Mouse (Mus musculus) forebrain, embryonic 11.5 days (tissue): ENCODE measurements around the gene Dapk3. TPM values are rescaled to one million over a fixed set of nuclear protein-coding genes. Genes with fewer than 3 reads are reported as not detected.

Experiments
- ATAC-seq: fragments of 200-750 bp; cut with Nextera tagmentation; replicated peaks from 2 replicates; pipeline ENCODE4 v1.8.0; 2017; ENCODE audit warnings: moderate TSS enrichment; ENCODE audit not compliant: low FRiP score
- DNase-seq: peaks from one replicate; pipeline ENCODE4 v3.0.0-alpha.2; 2017; ENCODE audit warnings: low spot score
- H3K27ac ChIP-seq: fragments of 300-500 bp; sonication (generic); 2 replicates; pipeline ENCODE4 v1.5.1; 2014; ENCODE audit warnings: low read depth, low read length
- H3K27me3 ChIP-seq: fragments of 300-500 bp; sonication (generic); 2 replicates; pipeline ENCODE4 v1.6.1; 2014; ENCODE audit warnings: mild to moderate bottlenecking, low read length, mixed read lengths; ENCODE audit not compliant: control insufficient read depth, insufficient read depth
- H3K36me3 ChIP-seq: fragments of 300-500 bp; sonication (generic); 2 replicates; pipeline ENCODE4 v1.6.1; 2014; ENCODE audit warnings: mild to moderate bottlenecking, low read length, moderate library complexity, mixed read lengths; ENCODE audit not compliant: control insufficient read depth, insufficient read depth
- H3K4me1 ChIP-seq: fragments of 300-500 bp; sonication (generic); replicated peaks from 2 replicates; pipeline ENCODE4 v1.6.1; 2014; ENCODE audit warnings: low read length, mixed read lengths; ENCODE audit not compliant: control insufficient read depth, insufficient read depth
- H3K4me2 ChIP-seq: fragments of 300-500 bp; sonication (generic); 2 replicates; pipeline ENCODE4 v1.6.1; 2014; ENCODE audit warnings: low read depth, mild to moderate bottlenecking, low read length, moderate library complexity, mixed read lengths; ENCODE audit not compliant: severe bottlenecking
- H3K4me3 ChIP-seq: fragments of 300-500 bp; sonication (generic); 2 replicates; pipeline ENCODE4 v1.5.1; 2014; ENCODE audit warnings: low read depth, low read length
- H3K9ac ChIP-seq: fragments of 300-500 bp; sonication (generic); 2 replicates; pipeline ENCODE4 v1.6.1; 2014; ENCODE audit warnings: low read length
- H3K9me3 ChIP-seq: fragments of 300-500 bp; sonication (generic); 2 replicates; pipeline ENCODE4 v1.6.1; 2016; ENCODE audit warnings: low read length, mixed read lengths; ENCODE audit not compliant: control insufficient read depth
- WGBS: fragments of 180-500 bp; shearing (Covaris S2); extraction: QIAGEN DNeasy Blood & Tissue Kit; methylation state at CpG from one replicate; pipeline ENCODE4 v1.1.7; 2014; 5-methylcytosine and 5-hydroxymethylcytosine counted together
- polyA plus RNA-seq: library from polyadenylated mRNA; unstranded; fragments of >200 nt; fragmentation: Nextera tagmentation; extraction: Ambion mirVana; gene quantifications from 2 replicates; pipeline ENCODE4 v1.2.1, GENCODE M21; 2014

Gene Dapk3
- polyA plus RNA-seq, 1 experiment from 2014 or later, result 54.8 TPM

DNA sequence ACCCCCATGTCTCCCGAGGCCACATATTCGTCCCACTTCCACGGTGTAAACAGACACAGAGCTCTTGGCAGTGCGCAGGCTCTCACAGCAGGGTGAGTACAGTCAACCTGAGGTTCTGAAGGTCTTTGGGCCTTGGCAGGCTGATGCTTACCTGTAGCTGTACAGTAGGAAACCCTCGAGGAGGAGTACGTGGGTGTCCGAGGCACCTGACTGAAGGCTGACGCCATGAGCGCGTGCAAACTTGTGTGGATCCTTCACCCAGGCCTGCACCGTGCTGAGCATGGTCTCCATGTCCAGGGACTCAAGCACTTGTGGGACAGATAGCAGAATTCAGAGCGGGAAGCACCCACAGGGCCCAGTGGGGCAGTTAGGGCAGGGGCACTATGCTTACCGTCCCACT lies 17.3 kb downstream of the Dapk3 start:
- no peak overlapping the region for H3K9ac ChIP-seq
- DNase-seq, result no peak
- H3K9me3 ChIP-seq, result no peaks in the 10 kb centered on the region
- peaks cover 12% of the 10 kb centered on the region for H3K27me3 ChIP-seq
- H3K36me3 ChIP-seq, result no peaks in the 10 kb centered on the region
- no peak overlapping the region for H3K4me3 ChIP-seq
- no peak for ATAC-seq
- H3K4me1 ChIP-seq, result no peaks in the 10 kb centered on the region
- no peak overlapping the region for H3K27ac ChIP-seq
- no peak overlapping the region for H3K4me2 ChIP-seq
- 86% methylated on average over 13 of the region's 13 CpGs for WGBS

DNA sequence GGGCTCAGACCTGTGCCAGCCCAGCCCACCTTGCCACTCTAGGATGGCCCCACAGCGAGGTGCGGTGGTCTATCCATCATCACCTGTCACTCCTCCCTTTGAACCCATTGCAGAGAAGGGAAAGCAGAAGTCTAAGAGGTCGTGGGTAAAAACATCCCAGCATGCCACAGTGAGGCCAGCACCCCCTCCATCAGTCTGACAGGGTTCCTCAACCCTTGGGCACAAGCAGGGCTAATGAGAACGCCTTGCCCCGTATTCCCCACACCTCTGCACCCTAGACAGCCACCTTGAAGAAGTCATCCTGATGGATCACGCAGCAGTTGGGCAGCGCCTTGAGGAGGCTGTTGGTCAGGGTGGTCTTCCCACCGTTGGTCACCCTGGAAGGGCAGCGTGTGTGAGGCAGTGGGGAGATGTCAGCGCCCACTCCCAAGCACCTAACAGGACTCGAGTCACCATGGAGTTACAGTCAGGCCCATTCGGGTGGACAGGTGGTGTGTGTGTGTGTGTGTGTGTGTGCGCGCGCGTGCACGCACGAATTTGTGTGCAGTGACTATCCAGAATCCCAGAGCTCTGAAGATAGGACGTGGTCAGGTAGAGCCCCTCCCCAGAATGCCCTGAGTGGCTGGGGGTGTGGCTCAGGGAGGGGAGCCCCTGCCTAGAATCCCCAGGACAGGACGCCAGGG lies 17.9 kb downstream of the Dapk3 start:
- peaks cover 6% of the 10 kb centered on the region for H3K27me3 ChIP-seq
- H3K4me2 ChIP-seq, result no peak overlapping the region
- no peaks in the 10 kb centered on the region for H3K36me3 ChIP-seq
- no peak overlapping the region for H3K4me3 ChIP-seq
- H3K27ac ChIP-seq, result no peak overlapping the region
- DNase-seq (no peak), ATAC-seq (no peak)
- no peaks in the 10 kb centered on the region for H3K9me3 ChIP-seq
- WGBS, result 81% methylated on average over 20 of the region's 20 CpGs
- H3K4me1 ChIP-seq, result no peaks in the 10 kb centered on the region
- no peak overlapping the region for H3K9ac ChIP-seq

DNA sequence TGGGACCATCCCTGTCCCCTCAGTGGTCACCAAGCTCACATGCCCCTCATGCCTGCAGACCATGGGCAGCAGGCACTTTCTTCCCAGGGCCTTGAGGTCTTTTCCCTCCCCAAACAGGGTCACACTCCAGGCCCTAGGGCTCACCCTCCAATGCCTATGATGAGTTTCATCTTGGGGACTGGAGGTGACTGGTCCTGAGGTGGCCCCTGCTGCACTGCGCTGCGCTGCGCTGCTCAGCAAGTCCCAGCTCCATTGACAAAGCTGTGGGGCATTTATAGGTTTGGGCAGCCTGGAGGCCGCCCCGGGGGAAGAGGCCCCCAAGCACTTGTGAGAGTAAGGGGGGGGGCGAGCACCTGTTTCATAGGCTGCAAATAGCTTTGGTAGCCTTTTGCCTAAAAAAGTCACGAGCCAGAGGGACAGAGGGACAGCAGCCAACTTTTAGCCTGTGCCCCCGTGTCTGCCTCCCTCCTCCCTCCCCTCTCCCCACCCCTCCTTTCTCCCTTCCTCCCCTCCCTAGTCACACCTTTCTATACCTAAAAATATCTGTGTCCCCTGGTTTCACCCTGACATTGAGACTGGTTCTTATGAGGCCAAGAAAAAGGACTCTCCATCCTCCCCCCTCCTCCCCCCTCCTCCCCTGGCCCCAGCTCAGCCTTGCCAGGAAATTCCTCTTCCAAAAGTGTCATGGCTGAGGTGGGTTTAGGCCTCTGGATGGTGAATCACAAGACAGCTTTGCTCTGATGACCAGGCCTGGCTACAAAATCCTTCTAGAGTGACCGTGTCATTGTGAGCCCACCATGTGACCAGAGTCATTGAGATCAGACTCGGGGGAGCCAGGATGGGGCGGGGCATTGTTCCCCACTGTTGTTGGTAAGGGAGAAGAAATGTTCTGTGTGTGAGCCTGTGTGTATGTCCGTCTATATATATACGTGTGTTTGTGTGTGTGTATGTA lies 19.3 kb downstream of the Dapk3 start, which contains the start of gene Nmrk2:
Gene Nmrk2, minus strand, starts transcription at position 245 of the 952 bp plus-strand sequence.
- Histone ChIP-seq H3K27me3 (peaks cover 3% of the 10 kb centered on the region; the same call in 1 of the 2 replicates), H3K36me3 (no peaks in the 10 kb centered on the region), H3K4me1 (no peaks in the 10 kb centered on the region), H3K4me2 (no peak within 1 kb of the TSS), H3K27ac (no peak within 1 kb of the TSS), H3K9ac (no peak within 1 kb of the TSS), H3K4me3 (no peak within 1 kb of the TSS), H3K9me3 (no peaks in the 10 kb centered on the region)
- DNase-seq, result no peak
- no peak for ATAC-seq
- 61% methylated on average over 13 of the region's 13 CpGs for WGBS

DNA sequence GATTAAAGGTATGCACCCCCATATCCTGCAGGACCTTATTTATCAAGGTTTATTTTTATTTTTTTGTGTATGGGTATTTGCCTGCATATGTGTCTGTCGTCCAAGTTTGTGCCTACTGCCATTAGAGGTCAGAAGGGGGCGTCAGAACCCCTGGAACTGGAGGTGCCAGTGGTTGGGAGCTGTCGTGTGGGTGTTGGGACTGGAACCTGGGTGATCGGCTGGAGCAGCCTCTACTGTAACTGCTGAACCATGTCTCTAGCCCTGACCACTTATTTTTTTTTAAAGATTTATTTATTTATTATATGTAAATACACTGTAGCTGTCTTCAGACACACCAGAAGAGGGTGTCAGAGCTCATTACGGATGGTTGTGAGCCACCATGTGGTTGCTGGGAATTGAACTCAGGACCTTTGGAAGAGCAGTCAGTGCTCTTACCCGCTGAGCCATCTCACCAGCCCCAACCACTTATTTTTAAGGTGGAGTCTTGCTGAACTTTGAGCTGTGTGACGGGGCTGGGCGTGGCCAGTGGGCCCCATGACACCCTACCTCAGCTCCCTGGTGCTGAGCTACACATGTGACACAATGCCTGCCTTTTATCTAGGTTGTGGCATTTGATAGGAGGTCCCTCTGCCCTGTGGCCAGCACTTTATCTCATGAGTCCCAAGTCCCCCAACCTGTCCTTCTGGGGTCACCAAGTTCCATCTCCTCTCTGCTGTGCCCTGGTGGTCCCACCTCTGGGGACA lies 20.3 kb downstream of the Dapk3 start:
- H3K36me3 ChIP-seq, result no peaks in the 10 kb centered on the region
- H3K4me1 ChIP-seq, result no peaks in the 10 kb centered on the region
- H3K9ac ChIP-seq, result no peak overlapping the region
- no peak overlapping the region for H3K4me2 ChIP-seq
- no peak overlapping the region for H3K4me3 ChIP-seq
- H3K27ac ChIP-seq, result no peak overlapping the region
- DNase-seq (no peak), ATAC-seq (no peak; the same call in 1 of the 2 replicates)
- no peaks in the 10 kb centered on the region for H3K27me3 ChIP-seq
- no peaks in the 10 kb centered on the region for H3K9me3 ChIP-seq
- WGBS, result 72% methylated on average over 8 of the region's 8 CpGs

DNA sequence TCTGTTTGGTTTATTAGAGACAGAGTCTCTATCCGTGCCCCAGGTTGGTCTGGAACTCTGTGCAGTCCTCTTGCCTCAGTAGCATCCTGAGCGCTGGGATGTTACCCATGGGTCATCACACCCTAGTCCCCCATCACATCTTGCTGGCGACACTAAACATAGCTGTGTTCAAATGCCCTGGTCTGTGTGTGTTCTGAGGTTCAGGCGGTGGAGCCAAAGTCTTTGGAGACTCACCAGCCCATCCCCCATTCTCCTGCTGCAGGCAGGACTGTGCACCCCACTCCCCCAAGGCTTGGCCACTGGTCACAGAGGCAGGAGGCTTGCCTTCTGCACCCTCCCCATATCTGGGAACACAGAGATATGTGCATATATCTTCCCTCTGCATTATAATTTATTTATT lies 21.3 kb downstream of the Dapk3 start:
- H3K36me3 ChIP-seq, result no peaks in the 10 kb centered on the region
- no peak for DNase-seq
- no peak overlapping the region for H3K4me2 ChIP-seq
- H3K9ac ChIP-seq, result no peak overlapping the region
- no peaks in the 10 kb centered on the region for H3K27me3 ChIP-seq
- ATAC-seq, result no peak
- no peak overlapping the region for H3K27ac ChIP-seq
- no peak overlapping the region for H3K4me3 ChIP-seq
- H3K4me1 ChIP-seq, result no peaks in the 10 kb centered on the region
- H3K9me3 ChIP-seq, result no peaks in the 10 kb centered on the region
- 71% methylated on average over 4 of the region's 4 CpGs for WGBS

DNA sequence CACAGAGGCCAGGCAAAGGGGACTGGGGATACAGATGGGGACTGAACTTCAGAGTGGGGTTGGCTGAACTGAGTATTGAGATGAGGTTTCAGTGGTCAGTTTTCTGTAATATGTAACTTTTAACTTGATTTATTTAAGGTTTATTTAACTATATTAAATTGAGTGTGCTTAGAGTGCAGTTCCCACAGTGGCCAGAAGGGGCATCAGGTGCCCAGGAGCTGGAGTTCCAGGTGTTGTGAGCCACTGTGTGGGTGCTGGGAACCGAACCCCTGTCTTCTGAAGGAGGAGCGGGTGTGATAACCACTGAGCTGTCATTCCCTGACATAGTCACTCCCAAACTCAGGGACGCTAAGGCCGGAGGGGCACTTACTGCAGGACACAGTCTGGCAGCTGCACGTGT lies 27.3 kb downstream of the Dapk3 start:
- Histone ChIP-seq H3K36me3 (peaks cover 11% of the 10 kb centered on the region), H3K9me3 (no peaks in the 10 kb centered on the region; the same call in 1 of the 2 replicates), H3K27me3 (no peaks in the 10 kb centered on the region), H3K4me3 (no peak overlapping the region), H3K4me1 (no peaks in the 10 kb centered on the region), H3K4me2 (no peak overlapping the region), H3K9ac (no peak overlapping the region), H3K27ac (no peak overlapping the region)
- WGBS, result 99% methylated on average over 5 of the region's 5 CpGs
- ATAC-seq (no peak), DNase-seq (no peak)

DNA sequence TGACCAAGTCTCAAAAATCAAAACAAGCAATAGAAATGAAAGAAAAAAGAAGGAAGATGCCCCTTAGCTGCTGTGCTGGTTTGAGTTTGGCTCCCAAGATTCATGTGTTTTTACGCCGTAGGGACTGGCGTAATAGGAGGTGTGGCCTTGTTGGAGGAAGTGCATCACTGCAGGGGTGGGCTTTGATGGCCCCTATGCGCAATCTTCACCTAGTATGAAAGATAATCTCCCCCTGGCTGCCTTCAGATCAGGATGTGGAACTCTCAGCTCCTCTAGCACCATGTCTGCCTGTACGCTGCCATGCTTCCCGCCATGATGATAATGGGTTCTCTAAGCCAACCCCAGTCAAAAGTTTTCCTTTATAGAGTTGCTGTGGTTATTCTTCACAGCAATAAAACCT lies 33.5 kb downstream of the Dapk3 start:
- 94% methylated on average over 6 of the region's 6 CpGs for WGBS
- Histone ChIP-seq H3K27ac (no peak overlapping the region), H3K9me3 (no peaks in the 10 kb centered on the region; the same call in 1 of the 2 replicates), H3K9ac (no peak overlapping the region), H3K4me1 (no peaks in the 10 kb centered on the region), H3K27me3 (no peaks in the 10 kb centered on the region), H3K36me3 (peaks cover 11% of the 10 kb centered on the region), H3K4me2 (no peak overlapping the region), H3K4me3 (no peak overlapping the region)
- ATAC-seq (no peak), DNase-seq (no peak)

DNA sequence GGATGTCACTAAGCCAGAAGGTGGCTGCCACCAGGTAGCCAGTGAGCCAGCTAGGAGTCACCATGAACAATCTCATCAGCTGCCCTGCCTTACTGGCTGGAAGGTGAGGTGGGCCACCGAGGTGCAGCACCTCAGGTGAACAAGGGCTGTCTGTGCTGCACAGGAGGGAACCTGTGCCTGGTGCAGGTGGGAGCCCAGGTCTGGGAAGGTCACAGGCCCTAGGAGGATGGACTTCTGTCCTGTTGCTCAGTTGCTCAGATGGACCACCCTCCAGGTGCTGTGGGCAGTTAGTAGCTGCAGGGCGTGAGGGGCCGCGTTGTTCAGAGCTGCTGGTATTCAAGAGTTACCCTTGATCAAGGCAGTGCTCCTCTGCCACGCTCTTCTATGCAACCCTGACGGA lies 34.0 kb downstream of the Dapk3 start:
- DNase-seq (no peak), ATAC-seq (no peak)
- H3K9ac ChIP-seq, result no peak overlapping the region
- no peaks in the 10 kb centered on the region for H3K27me3 ChIP-seq
- peaks cover 7% of the 10 kb centered on the region for H3K36me3 ChIP-seq
- H3K4me1 ChIP-seq, result no peaks in the 10 kb centered on the region
- no peaks in the 10 kb centered on the region; the same call in 1 of the 2 replicates for H3K9me3 ChIP-seq
- H3K27ac ChIP-seq, result no peak overlapping the region
- no peak overlapping the region for H3K4me3 ChIP-seq
- no peak overlapping the region for H3K4me2 ChIP-seq
- WGBS, result 86% methylated on average over 6 of the region's 6 CpGs
